Mouse (Mus musculus) large intestine, adult 2 months (tissue): Measurements from ENCODE around the gene Rft1. TPM values are rescaled to one million over a fixed set of nuclear protein-coding genes. Genes with fewer than 3 reads are reported as not detected.
"Not testable (repeated sequence)": the region's sequence is repeated elsewhere in the genome, so short reads cannot be mapped to it uniquely, and the experiment has no call there.

ENCODE experiments used
- DNase-seq: peaks from one replicate; pipeline ENCODE4 v3.0.0-alpha.2; 2012; ENCODE audit warnings: low read depth, low spot score
- WGBS: fragments of 180-500 bp; shearing (Covaris S2); methylation state at CpG from one replicate; pipeline ENCODE4 v1.1.7; 2018; 5-methylcytosine and 5-hydroxymethylcytosine counted together
- polyA plus RNA-seq: library from polyadenylated mRNA; depleted of rRNA; stranded (reverse); fragments of >200 nt; gene quantifications from 2 replicates; pipeline ENCODE4 v1.2.3, GENCODE M21; 2012; rRNA removed

Gene Rft1
- polyA plus RNA-seq, 1 experiment = 9.1 TPM

DNA sequence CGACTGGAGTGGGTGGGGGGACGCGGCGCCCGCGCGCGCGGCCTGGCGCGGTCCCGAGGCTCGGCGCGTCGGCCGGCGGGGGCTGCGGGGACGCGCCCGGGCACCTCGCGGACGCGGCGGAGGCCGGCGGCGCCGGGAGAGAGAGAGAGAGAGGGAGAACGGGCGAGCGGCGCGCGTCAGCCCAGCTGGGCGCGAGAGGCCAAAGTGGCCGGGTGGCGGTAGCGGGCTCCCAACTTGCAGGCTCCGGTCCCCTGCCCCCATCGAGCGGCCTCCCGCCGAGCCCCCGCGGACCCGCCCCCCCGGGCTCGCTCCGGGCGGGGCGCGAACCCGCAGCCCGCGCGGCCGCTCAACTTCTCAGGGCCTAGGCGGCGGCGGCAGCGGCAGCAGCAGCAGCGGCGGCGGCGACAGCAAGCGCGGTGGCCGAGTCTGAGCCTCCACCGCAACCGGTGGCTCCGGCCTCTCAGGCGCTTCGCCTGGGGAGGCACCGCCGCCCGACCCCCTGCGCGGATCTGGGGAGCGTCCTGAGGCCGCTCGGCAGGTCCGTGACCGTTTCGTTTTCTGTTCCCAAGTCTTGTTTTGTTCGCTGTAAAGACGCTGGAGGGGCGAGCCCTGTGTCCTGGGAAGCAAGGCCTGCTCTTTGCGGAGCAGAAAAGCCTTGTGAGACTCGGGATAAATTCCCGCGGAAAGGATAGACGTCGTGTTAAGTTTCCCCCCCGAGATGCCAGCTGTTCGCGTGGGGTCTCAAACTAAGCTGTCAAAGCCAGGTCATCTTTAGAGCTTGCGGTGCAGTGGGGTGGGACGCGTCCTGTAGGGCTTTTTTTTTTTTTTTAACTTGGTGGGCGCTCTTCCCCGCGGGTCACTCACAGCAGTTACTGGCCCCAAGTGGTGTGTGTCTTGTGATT lies 62.1 kb downstream of the Rft1 start:
- no peak for DNase-seq
- under 1% methylated on average over 77 of the region's 106 CpGs for WGBS

DNA sequence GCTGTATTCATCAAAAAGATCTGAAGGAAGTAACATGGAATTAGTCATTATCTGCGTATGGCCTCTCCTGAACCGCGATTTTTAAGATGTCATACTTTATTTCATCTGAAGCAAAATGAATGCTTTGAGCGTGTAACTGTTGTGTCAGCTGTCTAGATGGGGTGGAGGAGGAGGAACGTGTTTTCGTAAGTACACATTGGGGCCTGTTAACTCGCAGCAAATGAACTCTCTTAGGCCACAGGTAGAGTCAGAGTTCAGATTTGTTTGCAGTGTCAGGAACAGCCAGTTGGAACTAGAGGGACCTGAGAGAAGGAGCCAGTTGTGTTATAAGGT lies 62.8 kb downstream of the Rft1 start:
- 3% methylated on average over 7 of the region's 7 CpGs for WGBS
- DNase-seq = no peak

- 100% methylated on average over 1 of the region's 1 CpGs for WGBS
- DNase-seq = not testable (repeated sequence)
Measured at GRCm38 (mm10) chr14:30718696-30719095, 64.5 kb downstream of the Rft1 start.

DNA sequence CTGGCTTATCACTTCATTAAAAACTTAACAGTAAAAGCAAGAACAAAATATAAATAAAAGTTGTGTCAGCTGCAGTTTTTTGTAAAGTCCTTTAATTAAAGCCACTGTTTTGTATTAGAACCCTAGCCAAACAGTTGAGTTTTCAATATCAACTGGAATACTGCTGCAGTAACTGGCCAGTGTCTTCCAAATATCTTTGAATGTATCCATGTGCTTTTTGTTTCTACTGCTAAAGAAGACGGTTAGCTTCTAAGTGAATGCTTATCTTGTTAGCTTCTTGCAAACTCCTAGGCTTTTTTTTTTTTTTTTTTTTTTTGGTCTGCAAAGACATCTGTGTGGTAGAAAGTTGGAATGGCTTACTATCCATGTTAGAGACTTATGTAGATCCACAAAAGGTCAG lies 65.4 kb downstream of the Rft1 start:
- no peak for DNase-seq
- WGBS = 76% methylated on average over 1 of the region's 1 CpGs

GRCm38 (mm10) chr14:30721850-30722249 lies 67.7 kb downstream of the Rft1 start:
- 79% methylated on average over 1 of the region's 1 CpGs for WGBS
- DNase-seq = no peak

DNA sequence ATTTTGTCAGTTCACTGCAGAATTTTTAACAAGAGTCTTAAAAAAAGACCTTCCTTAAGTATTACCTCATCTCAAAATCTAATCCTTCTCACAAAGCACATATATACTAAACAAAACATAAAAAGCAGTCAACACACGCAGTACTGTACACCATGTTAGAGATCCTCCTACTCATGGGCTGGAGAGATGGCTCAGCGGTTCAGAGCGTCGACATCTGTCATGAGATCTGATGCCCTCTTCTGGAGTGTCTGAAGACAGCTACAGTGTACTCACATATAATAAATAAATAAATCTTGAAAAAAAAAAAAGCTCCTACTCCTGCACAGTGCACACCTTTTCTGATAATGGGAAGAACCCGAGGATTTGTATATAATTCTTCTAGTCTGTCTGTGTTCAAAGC lies 68.2 kb downstream of the Rft1 start:
- 66% methylated on average over 5 of the region's 5 CpGs for WGBS
- DNase-seq = no peak

DNA sequence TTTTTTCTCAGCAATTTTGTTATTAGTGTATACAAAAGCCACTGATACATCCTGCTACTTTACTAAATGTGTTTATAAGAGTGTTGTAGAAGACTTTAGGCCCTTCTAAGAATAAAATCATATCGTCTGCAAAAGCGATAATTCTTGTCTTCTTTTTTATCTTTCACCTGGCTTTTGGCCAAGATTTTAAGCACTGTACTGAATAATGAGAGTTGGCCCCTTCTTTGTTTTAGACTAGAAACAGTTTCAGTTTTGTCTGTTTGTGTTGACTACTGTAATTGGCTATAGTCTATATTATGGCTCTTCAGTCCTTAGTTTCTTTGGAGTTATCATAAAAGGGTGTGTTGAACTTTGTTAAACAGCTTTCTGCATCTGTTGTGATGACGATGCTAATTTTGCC lies 77.7 kb downstream of the Rft1 start:
- WGBS = 18% methylated on average over 3 of the region's 3 CpGs
- no peak for DNase-seq

- WGBS = 93% methylated on average over 5 of the region's 5 CpGs
- DNase-seq = no peak
Measured at GRCm38 (mm10) chr14:30734665-30735064, 80.5 kb downstream of the Rft1 start.

GRCm38 (mm10) chr14:30735810-30736209 lies 81.7 kb downstream of the Rft1 start:
- DNase-seq = no peak
- WGBS = 84% methylated on average over 3 of the region's 3 CpGs

- 84% methylated on average over 1 of the region's 1 CpGs for WGBS
- no peak for DNase-seq
Measured at GRCm38 (mm10) chr14:30736413-30736812, 82.3 kb downstream of the Rft1 start.

Other genes with a start within 250 kb of the Rft1 start
- 22.5 and 30.6 TPM in 2 replicates for gene Dcp1a, start 174.8 kb upstream of the Rft1 start, polyA plus RNA-seq
- 1.8 and 3.0 TPM in 2 replicates for gene Cacna1d, start 162.9 kb upstream of the Rft1 start, polyA plus RNA-seq
- 430 and 557 TPM in 2 replicates for gene Tkt, start 106.0 kb upstream of the Rft1 start, polyA plus RNA-seq
- gene Prkcd, start 28.1 kb upstream of the Rft1 start, polyA plus RNA-seq = 130 and 229 TPM in 2 replicates
- gene Sfmbt1, start 60.5 kb downstream of the Rft1 start, polyA plus RNA-seq = 1.8 and 1.9 TPM in 2 replicates
- 8.1 and 9.1 TPM in 2 replicates for gene Tmem110, start 171.2 kb downstream of the Rft1 start, polyA plus RNA-seq
- gene Mustn1, start 224.8 kb downstream of the Rft1 start, polyA plus RNA-seq = 42.7 and 49.2 TPM in 2 replicates
- 0.02 and 0.03 TPM in 2 replicates for gene Itih4, start 232.1 kb downstream of the Rft1 start, polyA plus RNA-seq